Mouse (Mus musculus) cerebellum, postnatal 4 days (tissue): ENCODE measurements around the gene Hmgn2.

Experiments
- DNase-seq, 2 experiments: peaks; one replicate each; pipeline ENCODE4 v3.0.0; 2022; ENCODE audit warnings: low spot score in 2 of 2, mixed read lengths in 1 of 2

Gene Hmgn2

DNA sequence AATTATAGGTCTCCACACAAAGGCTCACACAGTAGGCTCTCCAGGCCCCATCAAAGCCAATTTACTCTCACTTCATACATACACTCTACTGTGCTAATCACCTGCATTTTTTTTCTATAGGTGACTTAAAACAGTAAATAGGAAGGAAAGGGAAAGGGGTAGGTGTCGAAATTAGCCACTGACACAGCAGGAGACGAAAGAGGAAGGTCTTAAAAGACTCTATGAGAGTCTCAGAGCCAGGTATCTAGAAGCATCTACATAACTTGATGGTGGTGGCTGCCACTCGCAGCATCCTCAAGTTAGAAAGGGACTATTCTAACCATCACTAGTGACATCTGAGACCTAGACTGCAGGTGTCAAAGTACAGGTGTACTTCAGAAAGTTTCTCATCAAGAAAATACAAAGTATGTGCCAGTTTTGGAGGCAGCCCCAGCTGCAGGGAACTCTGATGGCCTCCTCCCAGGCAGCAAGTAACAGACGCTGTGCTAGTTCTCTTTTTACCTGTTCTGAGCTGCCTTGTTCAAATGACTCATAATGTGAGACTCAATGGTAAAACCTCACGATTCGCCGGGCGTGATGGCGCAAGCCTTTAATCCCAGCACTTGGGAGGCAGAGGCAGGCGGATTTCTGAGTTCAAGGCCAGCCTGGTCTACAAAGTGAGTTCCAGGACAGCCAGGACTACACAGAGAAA, 9.7 kb upstream of the Hmgn2 start:
- no peak for DNase-seq

DNA sequence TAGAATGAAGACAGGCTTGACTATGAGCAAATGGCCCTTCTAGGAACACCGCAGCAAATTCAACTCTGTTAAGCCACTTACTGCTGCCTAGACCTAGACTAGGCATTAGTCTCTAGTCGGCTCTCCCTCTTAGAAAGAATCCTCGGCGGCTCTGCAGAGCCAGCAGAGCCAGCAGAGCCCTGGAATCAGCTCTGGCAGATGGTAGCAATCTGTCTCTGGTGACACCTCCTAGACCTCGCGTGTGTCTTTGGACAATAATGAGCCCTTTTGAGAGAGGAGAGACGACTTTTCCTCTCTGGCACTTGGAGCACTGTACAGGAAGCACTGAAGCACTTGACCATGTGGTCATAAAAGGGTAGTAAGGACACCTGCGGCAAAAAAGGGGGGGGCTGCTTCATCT, 3.3 kb upstream of the Hmgn2 start:
- DNase-seq, result no peak

DNA sequence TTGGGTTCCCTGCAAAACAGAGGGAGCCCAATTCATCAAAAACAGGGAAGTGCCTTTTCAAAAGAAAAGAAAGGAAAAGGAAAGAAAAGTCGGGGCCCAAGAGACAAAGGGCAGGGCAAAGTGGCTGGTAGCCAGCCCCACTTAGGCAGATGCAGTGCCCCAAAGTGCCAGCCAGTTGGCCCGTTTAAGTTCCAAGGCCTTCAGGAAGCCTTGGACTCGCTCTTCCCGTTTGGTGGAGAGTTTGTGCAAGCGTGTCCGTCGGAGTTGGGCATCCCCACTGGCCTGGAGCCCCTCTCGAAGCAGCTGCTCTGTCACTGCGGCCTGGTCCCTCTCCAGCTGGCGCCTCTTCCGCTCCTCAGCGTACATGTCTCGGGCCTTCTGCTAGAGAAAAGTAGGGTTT, 2.4 kb upstream of the Hmgn2 start:
- peak in 1 of 2 experiments; percentile 66 for DNase-seq

DNA sequence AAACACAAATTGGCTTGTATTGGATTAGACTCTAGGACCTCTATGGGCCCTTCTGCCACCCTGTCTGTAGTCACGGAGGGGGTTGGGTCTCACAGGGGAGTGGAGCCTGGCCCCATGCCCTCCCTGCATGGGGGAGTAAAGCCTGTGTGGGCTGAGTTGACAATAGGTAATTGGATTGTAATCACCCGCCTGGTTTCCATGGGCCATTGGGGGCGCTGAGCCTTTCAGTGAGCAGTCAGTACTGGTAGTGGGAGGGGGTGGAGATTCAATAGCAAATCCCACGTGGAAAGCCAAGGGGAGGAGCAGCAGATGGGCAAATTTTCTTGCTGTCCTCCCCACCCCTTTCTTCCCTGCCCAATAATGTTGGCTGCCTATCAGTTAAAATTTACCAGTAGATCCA, 1.7 kb upstream of the Hmgn2 start:
- DNase-seq, result peak in 1 of 2 experiments; percentile 46

DNA sequence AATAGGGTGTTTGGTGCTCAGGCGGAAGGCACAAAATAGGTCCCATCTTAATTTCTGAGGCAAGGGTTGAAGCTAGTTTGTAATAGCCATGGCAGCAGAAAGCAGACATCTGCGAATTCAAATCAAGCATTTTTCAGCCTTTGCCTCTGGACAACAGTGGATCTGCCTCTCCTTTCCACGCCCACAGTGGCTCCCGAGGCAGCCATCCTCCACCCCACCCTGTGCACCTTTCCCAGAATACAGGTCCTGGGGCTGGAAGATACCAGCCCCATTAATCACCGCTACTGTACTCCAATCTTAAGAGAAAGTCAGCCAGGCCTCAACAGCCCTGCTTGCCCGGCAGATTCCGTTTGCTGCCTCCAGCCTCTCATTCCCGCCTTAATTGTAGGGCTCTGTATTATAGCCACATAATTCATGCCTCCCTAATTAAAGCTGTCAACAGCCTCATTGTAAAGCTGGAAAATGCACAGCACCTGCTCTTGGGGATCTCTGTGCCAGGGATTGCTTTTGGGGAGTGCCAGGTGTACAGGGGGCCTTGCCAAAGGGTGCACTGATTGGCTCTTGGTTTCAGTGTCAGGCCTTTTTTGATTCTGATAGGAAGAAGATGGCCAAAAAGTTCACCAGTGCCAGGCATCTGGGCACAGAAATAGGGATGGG, 792 bp upstream of the Hmgn2 start:
- no peak for DNase-seq

DNA sequence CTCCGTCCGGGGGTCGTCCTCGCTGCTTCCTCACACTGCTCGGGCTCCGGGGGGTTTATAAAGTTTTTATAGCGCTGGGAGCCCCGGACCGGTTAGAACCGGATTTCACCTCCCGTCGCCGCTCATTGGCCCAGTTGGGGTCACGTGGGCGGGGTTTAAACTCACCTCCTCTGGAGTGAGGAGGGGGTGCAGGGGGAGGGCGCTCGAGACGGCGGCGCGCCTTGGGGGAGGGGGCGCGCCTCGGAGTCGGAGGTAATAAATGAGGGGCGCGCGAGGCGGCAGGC, 642 bp downstream of the Hmgn2 start:
- peak; percentile 94 to 95 for DNase-seq

DNA sequence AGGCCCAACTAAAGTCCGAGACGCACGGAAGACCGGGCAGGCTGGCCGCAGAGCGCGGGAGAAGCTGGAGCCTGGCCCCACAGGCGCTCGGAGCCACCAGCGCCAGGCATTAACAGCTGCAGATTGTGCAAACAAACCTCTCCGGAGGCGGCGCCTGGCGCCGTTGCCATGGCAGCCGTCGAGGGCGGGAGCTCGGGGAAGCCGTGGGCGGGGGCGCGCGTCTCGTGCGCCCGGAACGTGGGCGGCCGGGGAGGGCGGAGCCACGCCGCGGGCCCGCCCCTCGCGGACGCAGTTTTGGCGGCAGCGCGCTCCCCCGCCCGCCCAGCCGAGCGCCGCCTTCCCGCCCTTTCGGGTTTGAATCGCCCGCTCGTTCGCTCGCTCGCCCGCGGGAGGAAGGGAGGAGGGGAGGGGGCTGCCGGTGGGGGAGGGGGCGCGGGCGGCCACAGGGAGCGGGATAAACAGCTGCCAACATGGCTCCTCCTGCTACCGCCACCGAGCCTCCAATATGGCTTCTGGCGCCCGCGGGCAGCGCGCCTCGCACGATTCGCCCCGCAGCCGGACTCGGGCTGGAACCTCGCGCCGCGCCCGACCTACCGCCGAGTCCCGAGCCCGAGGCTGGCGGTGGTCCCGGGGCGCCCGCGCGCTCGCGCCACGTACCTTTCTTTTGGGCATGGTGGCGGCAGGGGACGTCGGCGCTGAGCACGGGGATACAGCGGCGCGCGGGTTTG, 1.1 kb downstream of the Hmgn2 start:
- peak; percentile 95 to 97 for DNase-seq

DNA sequence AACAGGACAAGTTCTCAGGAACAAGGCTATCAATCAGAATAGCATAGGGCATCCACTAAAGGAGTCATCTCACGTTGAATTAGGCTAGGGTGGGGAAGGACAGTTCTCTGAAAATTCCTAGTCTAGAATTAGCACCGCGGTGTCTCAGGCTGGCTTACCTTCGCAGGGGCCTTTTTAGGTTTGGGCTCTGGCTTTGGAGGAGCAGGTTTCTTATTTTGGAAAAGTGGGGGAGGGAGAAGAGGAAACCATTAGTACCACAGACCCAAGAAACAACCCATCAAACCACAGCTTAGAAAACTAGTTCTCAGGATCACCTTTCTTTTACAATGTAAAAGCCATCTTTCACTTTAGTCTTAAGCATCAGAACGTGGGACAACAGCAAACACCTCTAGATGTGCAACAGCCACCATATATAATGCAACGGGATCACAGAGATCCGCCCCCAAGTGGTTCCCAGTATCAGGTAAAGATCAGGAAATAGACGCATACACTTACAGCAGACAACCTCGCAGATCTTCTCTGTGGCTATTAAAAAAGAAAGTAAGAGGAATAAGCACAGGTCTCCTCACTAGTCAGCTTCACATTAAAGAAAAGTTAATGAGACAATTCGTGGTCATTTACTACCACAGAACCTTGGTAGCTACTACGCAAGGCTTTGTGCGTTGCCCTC, 2.0 kb downstream of the Hmgn2 start:
- no peak for DNase-seq

DNA sequence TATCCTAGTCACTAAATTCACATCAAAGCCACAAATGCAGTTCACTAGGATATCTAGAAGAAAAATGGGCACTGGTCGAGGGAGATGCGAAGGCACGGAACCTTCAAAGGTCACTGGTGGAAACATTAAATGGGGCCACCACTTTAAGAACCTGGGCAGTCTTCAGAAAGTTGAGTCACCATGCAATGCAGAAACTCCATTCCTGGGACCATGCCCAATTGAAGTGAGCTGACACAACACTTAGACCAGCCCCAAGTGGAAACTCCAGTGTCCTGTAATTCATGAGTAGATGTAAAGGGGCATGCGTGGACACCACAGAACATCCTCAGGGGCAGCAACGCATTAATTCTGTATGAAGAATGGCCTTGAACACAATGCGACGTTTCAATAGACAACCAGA, 5.9 kb downstream of the Hmgn2 start:
- no peak for DNase-seq

DNA sequence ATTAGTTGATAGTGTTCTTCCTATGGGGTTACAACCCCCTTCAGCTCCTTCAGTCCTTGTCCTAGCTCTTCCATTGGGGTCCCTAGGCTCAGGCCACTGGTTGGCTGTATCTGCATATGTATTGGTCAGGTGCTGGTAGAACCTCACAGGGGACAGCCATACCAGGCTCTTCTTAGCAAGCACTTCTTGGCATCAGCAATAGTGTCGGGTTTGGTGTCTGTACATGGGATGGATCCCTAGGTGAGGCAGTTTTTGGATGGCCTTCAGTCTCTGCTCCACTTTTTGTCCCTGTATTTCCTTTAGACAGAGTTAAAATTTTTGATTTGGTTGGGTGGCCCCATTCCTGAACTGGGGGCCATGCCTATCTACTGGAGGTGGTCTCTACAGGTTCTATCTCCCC, 9.6 kb downstream of the Hmgn2 start:
- no peak for DNase-seq

DNA sequence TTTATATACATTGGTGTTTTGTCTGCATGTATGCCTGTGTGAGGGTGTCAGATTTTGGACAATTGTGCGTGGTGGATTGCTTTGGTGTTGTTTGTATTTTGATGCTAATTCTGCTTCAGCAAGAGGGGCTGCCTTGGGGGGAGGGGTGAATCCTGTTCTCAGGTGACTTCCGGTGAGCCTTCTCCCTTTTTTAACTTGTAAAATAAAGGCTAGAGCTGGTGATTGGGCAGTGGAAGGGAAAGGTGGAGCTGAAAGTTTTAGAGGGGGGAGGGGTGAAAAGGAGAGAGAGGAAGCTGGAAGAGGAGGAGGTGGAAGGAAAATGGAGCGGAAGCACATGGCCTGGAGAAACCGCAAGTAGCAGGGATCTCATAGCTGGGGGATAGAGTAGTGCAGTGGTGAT, 12.1 kb downstream of the Hmgn2 start:
- no peak for DNase-seq

DNA sequence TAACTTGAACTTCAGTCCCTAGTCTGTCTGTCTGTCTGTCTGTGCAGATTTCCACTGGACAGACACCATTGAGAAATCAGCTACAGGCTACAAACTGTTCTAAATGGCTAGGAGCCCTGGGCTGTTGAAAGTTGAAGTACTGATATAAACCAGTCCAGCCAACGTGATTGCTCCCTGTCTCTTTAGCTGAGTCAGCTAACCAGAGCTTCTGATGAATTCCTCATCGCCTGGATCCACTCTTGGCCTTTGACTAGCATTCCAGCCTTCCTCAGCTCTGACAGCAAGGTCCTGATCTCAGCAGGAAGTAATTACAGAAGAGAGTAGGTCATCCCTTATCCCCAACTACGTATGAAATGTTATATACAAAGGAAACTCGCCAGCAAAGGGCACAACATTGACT, 21.7 kb downstream of the Hmgn2 start:
- DNase-seq, result no peak

DNA sequence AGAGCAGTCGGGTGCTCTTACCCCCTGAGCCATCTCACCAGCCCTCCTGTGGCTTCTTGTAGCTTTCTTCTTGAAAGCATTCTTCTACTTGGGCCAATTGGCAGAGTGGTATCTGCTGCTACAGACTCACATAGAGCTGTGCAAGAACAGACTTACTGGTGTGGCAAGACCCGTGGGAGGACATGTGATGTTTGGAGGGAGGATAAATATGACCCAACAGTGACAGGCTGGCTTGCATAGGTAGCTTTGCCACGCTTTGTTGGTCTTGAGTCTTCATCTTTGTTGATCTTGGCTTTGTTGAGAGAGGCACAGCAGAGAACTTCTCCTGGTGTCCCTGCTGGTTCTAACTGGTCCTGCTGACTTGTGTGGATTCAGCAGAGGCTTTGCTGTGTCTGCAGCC, 24.7 kb downstream of the Hmgn2 start:
- DNase-seq, result no peak

DNA sequence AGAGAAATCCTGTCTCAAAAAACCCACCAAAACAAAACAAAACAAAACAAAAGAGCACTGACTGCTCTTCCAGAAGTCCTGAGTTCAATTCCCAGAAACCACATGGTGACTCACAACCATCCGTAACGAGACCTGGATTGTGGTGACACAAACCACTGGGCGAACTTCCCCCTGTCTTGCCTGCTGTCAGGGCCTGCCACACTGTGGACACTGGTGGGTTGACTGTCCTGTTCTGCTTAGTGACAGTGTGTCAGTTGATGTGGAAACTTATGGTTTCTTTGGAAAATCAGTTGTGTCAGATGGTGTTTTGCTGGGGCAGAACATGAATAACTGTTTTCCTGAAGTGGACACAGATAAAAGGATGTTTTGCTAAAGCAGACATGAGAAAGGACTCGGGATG, 25.8 kb downstream of the Hmgn2 start:
- no peak for DNase-seq

DNA sequence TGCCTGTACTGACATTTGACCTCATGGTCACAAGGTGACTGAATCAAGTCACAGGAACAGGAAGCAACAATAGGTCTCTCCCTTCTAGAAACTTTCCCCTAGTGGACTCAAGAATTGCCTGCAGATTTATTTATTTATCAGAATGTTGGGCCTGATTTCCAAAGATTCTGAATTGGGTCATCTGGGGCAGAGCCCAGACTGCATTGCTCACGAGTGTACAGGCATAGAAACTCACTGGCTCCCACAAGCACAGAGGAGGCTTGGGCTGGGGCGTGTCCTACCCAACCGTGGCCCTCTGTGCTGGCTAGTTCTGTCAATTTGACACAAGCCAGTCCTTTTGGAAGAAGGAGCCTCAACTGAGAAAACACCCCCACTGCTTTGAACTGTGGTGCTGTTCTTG, 26.9 kb downstream of the Hmgn2 start:
- no peak for DNase-seq

DNA sequence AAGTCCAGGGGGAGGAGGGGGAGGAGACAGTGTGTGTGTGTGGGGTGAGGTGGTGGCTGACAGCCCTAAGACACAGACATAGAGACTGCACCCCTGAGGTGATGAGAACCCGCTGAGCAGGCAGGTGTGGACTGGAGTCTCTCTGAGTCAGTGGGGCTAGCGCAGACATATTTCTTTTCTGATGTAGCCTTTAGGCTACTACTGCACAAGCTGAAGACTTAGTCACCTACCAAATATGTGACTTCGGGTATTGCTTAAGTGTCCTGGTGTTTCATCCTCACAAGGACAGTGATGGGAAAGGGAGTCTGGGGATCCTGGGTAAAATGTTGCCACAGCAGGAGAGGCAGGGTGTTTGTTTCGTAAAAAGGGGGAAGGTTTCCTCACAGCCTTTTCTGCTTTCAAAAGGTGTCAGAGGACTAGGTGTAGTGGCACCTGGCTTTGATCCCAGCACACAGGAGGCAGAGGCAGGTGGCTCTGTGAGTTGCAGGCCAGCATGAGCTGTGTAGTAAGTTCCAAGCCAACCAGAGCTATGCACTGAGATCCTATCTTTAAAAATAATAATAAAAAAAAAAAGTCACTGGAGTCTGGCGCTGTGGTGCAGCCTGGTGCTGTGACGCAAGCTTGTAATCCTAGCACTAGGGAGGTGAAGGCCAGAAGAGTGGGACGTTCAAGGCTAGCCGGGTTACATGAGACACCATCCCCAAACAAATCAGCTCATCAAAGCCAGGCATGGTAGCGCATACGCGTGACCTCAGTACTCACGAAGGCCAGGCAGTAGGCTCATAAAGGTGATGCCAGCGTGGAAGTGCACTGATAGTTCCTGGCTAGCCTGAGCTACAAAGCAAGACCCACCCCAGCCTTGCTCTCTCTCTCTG, 27.8 kb downstream of the Hmgn2 start:
- no peak for DNase-seq

DNA sequence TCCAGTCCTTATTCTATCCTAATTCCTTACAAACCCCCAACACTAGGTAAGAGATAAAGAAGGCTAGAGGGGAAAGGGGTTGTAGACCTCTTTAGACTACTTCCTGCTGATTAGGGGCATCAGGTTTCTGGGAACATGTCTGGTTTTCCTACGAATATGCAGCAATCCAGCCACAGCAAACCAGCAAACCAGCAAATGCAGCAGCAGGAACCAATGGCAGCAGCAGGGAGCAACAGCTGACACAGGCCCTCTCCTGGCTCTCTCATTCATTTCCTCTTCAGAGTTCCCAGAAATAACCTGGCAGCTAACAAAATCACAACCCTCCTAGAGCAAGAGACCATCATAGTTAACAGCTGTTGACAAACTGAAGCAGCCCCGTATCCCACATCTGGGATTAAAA, 30.4 kb downstream of the Hmgn2 start:
- DNase-seq, result no peak

DNA sequence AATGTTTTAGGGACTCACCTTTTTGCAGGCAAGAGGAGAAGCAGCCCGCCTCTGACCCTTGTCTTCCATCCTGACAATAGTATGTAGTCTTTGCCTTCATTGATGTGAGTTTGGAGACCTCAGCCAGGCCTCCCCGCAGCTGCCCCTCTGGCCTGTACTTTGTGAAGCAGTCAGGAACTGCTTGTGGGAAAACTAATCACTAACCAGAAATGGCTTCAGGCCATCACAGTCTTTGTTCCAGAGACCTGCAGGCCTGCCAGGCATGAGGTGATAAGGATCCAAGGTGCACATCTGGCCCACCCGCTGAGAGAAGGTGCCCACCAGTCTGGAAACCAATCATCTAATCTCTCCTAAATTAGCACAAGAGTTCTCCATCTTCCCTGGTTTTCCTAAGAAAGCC, 36.7 kb downstream of the Hmgn2 start:
- no peak for DNase-seq

DNA sequence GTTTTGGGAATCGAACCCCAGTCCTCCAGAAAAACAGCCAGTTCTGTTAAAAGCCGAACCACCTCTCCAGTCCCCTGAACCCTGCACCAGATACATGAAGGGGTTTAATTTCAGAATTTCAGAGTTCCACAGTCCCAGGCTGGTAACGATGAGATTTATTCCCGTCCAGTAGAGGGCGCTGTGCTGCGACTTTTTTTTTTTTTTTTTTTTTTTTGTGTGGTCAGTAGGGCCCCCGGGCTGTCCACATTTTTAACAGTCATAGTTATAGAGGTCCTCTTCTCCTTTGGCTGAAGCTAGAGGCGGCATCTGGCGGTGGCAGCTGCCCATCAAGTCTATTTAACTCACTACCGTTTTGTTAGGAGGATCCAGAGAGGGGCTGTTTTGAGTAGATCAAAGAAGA, 37.1 kb downstream of the Hmgn2 start:
- DNase-seq, result no peak

DNA sequence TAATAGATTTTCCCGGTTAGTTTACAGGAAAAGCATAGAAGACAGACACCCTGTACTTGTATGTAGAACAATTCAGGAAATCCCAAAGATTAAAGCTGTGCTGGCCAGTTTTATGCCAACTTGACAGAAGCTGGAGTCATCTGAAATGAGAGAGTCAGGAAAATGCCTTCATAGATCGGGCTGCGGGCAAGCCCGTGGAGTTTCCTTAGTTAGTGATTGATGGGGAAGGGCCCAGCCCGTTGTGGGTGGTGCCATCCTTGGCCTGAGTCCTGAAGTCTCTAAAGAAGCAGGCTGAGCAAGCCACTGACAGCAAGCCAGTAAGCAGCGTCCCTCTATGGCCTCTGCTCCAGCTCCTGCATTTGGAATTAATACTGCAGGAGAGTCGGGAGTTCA, 39.2 kb downstream of the Hmgn2 start:
- DNase-seq, result no peak

DNA sequence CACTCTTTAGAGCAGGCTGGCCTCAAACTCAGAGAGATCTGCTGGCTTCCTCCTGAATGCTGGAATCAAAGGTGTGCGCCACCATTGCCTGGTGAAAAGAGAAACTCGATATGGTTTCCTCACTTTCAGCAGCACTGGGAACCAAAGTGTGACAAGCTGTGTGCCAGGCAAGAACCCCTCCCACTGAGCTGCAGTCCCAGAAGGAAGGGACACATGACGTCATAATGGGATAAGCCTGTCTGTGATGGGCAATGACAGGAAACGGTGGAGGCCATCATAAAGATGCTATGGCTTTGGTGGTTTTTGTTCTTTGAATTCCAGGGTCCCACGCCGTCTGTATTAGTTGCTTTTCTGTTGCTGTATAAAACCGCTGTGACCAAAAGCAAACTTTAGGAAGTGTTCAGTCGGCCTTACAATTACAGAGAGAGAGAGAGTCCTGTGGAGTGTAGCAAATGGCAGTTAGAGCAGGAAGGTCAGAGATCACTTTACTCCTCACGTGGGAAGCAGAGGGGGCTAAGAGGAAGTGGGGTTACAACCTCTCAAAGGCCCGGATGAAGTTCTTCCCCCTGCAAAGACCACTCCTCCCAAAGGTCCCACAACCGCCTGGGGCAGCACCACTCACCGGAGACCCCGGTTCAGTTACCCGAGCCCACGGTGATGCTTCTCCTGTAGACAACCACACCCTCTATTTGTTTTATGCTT, 39.7 kb downstream of the Hmgn2 start:
- no peak for DNase-seq
